Mouse (Mus musculus): ENCODE measurements at regions not wholly inside any gene's neighbourhood (a gene's known extent, or its start where the extent isn't known, plus 50 kb on each side); places are given as distances from the start of the nearest gene placed in this dataset.
A peak's percentile ranks its signal among the peaks of the same experiment; 100 is the strongest.

- DNase-seq (ENCODE audit: low spot score in 2 of 2): peak; percentile 52 to 57
Observed at GRCm38 (mm10) chr10:96724436-96725175, 107.8 kb downstream of the Btg1 start.

GRCm38 (mm10) chr10:96726801-96727780 is 110.3 kb downstream of the Btg1 start:
- no peak for DNase-seq (ENCODE audit: low spot score in 2 of 2)

- no peak for DNase-seq (ENCODE audit: low spot score in 2 of 2)
Observed at GRCm38 (mm10) chr10:96733581-96733980, 116.8 kb downstream of the Btg1 start.

GRCm38 (mm10) chr10:96735146-96735545 is 118.3 kb downstream of the Btg1 start:
- DNase-seq (ENCODE audit: low spot score in 2 of 2): no peak

- no peak for DNase-seq (ENCODE audit: low spot score in 2 of 2)
Observed at GRCm38 (mm10) chr10:96735885-96736628, 119.3 kb downstream of the Btg1 start.

- DNase-seq (ENCODE audit: low spot score in 2 of 2): no peak
Observed at GRCm38 (mm10) chr10:96737972-96738371, 121.2 kb downstream of the Btg1 start.

- DNase-seq (ENCODE audit: low spot score in 2 of 2): no peak
Observed at GRCm38 (mm10) chr10:96738606-96739005, 121.8 kb downstream of the Btg1 start.

- no peak for DNase-seq (ENCODE audit: low spot score in 2 of 2)
Observed at GRCm38 (mm10) chr10:96744167-96744777, 127.5 kb downstream of the Btg1 start.

- DNase-seq (ENCODE audit: low spot score in 2 of 2): no peak
Observed at GRCm38 (mm10) chr10:96747015-96747663, 130.3 kb downstream of the Btg1 start.

- DNase-seq (ENCODE audit: low spot score in 2 of 2): no peak
Observed at GRCm38 (mm10) chr10:96750861-96751260, 134.1 kb downstream of the Btg1 start.

- peak in 1 of 2 experiments; percentile 88 for DNase-seq (ENCODE audit: low spot score in 2 of 2)
Observed at GRCm38 (mm10) chr10:96751580-96752264, 134.9 kb downstream of the Btg1 start.

- no peak for DNase-seq (ENCODE audit: low spot score in 2 of 2)
Observed at GRCm38 (mm10) chr10:96752531-96752930, 135.7 kb downstream of the Btg1 start.

GRCm38 (mm10) chr10:96753521-96753920 is 136.7 kb downstream of the Btg1 start:
- DNase-seq (ENCODE audit: low spot score in 2 of 2): no peak

- no peak for DNase-seq (ENCODE audit: low spot score in 2 of 2)
Observed at GRCm38 (mm10) chr10:96755674-96756073, 138.9 kb downstream of the Btg1 start.

GRCm38 (mm10) chr10:96756355-96757084 is 139.7 kb downstream of the Btg1 start:
- DNase-seq (ENCODE audit: low spot score in 2 of 2): no peak

GRCm38 (mm10) chr10:96757311-96757710 is 140.5 kb downstream of the Btg1 start:
- DNase-seq (ENCODE audit: low spot score in 2 of 2): no peak

- DNase-seq (ENCODE audit: low spot score in 2 of 2): peak in 1 of 2 experiments; percentile 9
Observed at GRCm38 (mm10) chr10:96761601-96762000, 144.8 kb downstream of the Btg1 start.

GRCm38 (mm10) chr10:96765626-96766025 is 148.8 kb downstream of the Btg1 start:
- DNase-seq (ENCODE audit: low spot score in 2 of 2): no peak

GRCm38 (mm10) chr10:96778220-96778619 is 161.4 kb downstream of the Btg1 start:
- DNase-seq (ENCODE audit: low spot score in 2 of 2): no peak

- no peak for DNase-seq (ENCODE audit: low spot score in 2 of 2)
Observed at GRCm38 (mm10) chr10:96783966-96784365, 167.2 kb downstream of the Btg1 start.
